Mouse (Mus musculus) yolk sac, embryonic 10.5 days (tissue): ENCODE measurements at regions not wholly inside any gene's neighbourhood (a gene's known extent, or its start where the extent isn't known, plus 50 kb on each side); places are given as distances from the start of the nearest gene placed in this dataset.
A peak's percentile ranks its signal among the peaks of the same experiment; 100 is the strongest.
"Not testable (repeated sequence)": the region's sequence is repeated elsewhere in the genome, so short reads cannot be mapped to it uniquely, and the experiment has no call there.

Source experiments
- DNase-seq: peaks from one replicate; pipeline ENCODE4 v3.0.0-alpha.2; 2017; ENCODE audit warnings: low spot score

DNA sequence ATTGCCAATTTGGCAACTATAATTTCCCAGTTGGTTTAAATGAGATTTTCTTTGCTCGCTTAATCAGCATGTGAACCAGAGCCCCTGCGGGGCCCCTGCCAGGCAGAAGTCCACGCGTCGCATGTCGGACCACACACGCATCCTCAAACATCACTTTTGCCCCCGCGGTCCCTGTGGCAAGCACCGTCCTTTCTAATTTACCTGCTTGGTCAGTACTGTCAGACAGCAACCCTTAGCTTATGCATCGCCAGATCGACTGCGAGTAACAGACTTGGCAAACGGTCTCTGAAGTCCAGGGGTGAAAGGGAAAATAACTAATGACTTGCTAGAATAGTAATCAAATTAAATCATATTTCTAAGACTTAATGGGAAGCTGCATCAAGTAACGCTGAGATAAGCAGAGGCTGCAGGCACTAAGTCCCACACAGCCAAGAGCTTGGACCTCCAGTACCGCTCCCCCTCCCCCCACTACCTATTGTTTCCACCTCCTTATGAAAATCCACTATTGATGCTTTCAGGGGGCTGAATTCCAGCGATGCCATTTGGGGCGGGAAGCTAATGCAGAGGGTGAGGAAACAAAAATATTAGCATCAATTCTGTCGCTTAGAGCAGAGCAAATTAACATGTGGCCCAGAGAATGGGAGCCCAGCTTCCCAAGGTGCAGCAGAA lies 142.0 kb upstream of the Cntnap4 start:
- DNase-seq: no peak

DNA sequence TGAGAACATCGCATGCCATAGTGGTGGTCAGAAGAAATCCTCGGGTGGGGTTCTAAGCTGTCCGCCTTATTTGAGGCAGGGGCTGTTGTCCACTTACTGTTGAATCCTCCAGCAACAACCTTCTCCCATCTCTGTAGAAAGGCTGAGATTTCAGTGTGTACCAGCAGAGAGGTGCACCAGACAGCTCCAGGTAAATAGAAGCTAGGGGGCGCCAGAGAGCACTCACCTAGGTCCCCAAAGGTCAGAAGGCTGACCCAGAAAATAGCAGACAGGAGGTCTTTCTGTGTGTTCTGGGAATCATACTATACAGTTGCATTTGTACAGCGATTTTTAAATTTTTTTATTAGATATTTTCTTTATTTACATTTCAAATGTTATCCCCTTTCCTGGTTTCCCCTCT lies 157.9 kb upstream of the Cntnap4 start:
- no peak for DNase-seq

- peak; percentile 5 for DNase-seq
Observed at GRCm38 (mm10) chr8:112411213-112411612, 158.6 kb upstream of the Cntnap4 start.

DNA sequence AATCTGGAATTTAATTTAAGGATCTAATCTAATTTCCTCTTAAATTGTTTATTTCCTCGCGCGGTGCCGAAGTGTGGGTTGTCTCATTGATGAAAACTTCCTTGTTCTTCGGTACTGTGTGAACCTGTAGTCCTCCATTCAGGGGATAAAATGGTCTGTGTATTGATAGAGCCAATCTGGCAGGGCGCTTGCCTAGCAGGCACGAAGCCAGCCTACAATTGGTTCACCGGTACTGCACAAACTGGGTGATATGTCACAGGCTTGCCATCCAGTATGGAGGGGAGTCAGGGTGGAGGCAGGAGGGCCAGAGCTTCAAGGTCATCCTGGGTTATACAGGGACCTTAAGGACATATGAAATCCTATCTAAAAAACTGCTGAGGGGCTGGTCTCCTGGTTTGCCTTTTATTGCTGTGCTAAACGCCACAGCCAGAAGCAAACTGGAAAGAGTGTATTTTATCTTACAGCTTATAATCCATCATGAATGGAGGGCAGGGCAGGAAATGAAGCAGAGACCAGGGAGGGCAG lies 161.6 kb upstream of the Cntnap4 start:
- no peak for DNase-seq

DNA sequence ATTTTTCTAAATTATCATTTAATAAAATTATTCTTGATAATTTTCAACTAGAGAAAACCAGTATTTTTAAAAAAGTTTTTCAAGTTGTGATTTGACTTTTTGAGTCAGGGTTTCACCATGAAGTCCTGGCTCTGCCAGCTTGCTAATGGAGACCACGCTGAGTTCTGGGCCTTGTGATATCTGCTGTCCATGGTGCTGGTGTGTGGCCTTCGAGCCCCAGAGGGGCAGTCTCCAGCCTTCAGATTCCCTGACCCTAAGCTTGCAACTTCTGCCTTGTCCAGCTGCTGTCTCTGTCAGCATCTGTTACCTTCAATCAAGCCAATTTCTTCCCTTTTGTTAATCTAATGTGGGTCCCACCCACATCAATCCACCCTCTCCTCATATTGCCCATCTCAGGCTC lies 165.8 kb upstream of the Cntnap4 start:
- peak; percentile 9 for DNase-seq

DNA sequence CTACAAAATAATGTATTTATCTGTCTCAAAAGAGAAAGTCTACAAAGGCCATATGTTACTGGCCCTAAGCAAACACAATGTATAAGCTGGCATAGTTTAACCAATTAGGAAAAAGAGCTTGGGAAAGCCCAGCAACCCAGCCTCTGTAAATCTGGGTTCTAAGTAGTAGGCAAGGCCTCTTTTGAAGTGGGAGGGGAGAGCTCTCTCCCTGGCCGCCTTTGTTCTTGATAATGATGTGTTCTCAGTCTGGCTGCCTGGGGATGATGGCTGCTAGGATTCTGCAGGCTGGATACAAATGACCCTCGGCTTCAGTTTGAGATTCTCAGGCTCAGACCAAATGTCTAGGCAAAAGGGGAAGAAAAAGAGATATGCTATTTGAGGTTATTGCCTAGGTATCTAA lies 172.4 kb upstream of the Cntnap4 start:
- no peak for DNase-seq

DNA sequence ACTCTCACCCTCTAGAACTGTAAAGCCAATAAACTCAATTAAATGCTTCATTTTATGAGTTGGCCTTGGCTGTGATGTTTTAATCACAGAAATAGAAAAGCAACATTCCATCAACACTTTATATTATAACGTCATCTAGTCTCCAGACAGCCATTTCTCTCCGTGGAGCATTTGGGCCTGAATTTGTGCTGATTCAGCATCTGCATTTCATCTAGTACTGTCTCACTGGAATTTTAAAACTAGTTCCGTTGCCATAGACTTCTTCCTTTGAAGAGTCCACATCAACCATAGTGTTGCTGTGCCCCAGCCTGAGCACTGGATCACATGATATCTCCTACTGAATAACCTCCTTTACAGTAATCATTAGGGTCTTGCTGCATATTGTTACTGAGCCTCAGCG lies 179.7 kb upstream of the Cntnap4 start:
- no peak for DNase-seq

GRCm38 (mm10) chr8:112348323-112348722 lies 221.5 kb upstream of the Cntnap4 start:
- DNase-seq: no peak

DNA sequence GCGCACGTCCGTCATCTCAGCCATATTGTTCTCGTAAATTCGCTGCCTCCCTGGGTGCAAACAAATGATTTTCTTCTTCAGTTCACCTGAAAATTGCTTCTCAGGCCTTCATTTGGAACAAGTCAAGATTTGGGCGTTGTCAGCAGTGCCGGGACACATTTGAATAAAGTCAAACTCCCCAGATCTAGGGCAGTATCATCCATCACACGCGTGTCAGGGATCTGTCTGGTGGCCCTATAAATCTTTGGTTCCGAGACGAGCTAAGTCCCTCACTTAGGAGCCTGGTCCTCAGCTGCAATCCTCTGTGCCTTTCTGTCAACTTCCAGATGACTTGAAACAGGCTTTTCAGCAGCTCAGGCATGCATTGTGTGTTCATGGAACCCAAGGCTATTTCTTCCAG lies 236.7 kb upstream of the Cntnap4 start:
- no peak for DNase-seq

GRCm38 (mm10) chr8:112332021-112332420 lies 237.8 kb upstream of the Cntnap4 start:
- DNase-seq: no peak

GRCm38 (mm10) chr8:112309816-112310215 lies 260.0 kb upstream of the Cntnap4 start:
- no peak for DNase-seq

- no peak for DNase-seq
Observed at GRCm38 (mm10) chr8:112308354-112308753, 261.5 kb upstream of the Cntnap4 start.

- no peak for DNase-seq
Observed at GRCm38 (mm10) chr8:112297021-112297420, 272.8 kb upstream of the Cntnap4 start.

DNA sequence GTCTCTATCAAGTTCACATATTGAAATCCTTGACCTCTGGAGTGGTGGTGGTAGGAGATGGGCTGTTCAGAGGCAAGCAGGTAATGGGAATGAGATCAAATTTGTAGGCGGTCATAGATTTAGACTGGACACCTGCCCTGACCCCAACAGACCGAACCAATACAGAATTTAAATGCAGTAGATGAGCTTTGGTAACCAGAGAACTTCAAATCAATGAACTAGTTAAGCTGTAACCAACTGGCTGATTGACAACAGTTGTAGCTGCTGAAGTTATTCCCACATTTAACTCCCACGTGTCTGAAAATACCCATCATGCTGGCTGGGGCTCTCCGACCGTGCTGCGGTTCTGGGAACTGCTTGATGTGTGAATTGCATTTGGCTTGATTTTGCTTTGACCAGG lies 268.5 kb upstream of the Gm6793 start:
- no peak for DNase-seq

GRCm38 (mm10) chr8:112269598-112269997 lies 254.8 kb upstream of the Gm6793 start:
- DNase-seq: no peak

GRCm38 (mm10) chr8:112269214-112269566 lies 254.4 kb upstream of the Gm6793 start:
- DNase-seq: no peak

- no peak for DNase-seq
Observed at GRCm38 (mm10) chr8:112268544-112269213, 253.8 kb upstream of the Gm6793 start.

DNA sequence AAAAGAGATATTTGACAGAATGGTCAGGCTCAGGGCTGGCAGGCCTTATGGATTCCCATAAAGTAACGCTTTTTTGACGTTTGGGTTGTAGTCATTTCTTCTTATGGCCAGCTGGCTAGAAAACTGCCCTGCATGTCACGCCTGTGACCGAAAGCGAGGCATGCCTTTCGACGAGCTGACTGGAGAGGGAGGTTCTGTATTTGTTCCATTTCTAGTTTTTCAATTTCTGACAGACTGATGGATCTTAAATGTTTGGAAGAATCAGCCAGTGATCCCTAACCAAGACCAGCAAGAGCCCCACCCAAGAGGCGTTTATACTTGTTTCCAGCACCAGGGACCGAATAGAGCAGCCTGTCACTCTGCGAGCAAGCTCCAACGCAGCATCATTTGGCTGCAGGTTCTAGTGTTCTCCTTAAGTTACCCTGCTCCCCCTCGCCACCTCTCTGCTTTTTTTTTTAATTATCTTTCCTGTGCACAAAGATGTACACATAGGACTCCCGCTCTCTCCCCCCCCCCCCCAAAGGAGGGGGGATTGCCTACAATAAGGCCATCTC lies 243.2 kb upstream of the Gm6793 start:
- DNase-seq: no peak

- no peak for DNase-seq
Observed at GRCm38 (mm10) chr8:112257311-112257894, 242.6 kb upstream of the Gm6793 start.

DNA sequence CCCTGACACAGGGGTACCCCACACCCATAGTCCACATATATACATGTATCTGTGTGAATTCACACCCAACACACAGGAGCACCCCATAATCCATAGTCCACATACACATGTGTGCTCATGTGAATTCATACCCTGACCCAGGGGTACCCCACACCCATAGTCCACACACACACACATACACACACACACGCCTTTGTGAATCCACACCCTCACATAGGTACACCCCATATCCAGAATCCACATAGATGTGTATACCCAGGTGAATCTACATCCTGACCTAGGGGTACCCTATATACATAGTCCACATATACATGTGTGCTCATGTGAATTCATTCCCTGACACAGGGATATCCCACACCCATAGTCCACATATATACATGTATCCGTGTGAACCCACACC lies 231.8 kb upstream of the Gm6793 start:
- DNase-seq: not testable (repeated sequence)

DNA sequence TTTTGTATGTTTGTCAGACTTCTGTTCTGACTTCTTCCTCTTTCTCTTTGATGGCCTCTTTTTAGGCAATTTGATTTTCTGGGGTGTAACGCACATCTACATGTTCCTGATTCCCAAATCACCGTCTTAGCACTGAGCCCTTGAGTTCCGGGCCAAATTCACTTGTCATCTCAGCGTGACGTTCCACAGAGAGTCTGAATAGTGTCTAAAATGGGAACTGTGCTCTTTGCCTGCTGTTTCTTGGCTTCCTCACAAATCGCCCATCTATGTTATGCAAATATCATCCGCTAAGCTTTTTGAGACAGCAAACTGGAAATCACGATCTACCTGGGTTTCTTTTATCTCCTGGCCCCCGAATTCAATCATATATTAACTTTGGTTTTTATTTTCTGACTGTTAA lies 223.8 kb upstream of the Gm6793 start:
- DNase-seq: no peak

DNA sequence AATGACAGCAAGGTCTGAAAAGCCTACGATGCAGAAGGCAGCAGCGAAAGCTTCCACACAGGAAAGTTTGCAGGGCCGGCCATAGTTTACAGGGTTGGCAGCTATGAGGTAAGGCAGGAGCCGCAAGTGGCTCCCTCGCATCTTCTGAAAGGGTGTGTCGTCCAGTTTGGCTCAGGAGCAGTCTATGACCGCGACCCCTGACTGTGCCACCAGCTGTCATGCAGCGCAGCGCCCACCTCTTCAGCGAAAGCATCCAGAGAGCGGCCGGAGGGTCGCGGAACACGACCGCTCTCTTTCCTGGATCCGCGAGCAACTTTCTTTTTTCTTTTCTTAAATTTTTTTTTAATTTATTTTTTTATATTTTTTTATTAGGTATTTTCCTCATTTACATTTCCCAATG lies 221.9 kb upstream of the Gm6793 start:
- not testable (repeated sequence) for DNase-seq

DNA sequence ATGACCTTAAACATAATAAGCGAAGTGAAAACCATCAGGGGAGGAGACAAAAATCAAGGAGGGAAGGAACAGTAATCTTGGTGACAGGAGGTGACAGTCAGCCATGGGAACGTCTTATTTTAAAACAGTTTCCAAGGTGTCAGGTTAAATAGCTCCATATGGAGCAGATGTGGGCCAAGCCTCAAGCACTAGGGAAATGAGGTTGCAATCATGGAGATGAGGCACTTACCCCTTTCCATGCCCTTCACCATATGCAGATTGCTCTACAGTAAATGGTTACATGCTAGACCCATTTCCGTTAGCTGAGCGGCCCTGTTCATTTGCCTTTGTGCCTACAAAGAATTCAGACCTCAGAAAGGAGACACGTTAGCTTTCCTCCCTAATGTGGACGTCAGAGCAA lies 204.8 kb upstream of the Gm6793 start:
- no peak for DNase-seq
